Mouse (Mus musculus) stomach, postnatal 0 days (tissue): ENCODE measurements around the gene Gm21972.

Experiments
- CTCF ChIP-seq: IDR thresholded peaks from 2 replicates; pipeline ENCODE4 v1.5.1; 2016; ENCODE audit warnings: antibody characterized with exemption, low read depth, mild to moderate bottlenecking, moderate library complexity
- EP300 ChIP-seq: optimal IDR thresholded peaks from 2 replicates; pipeline ENCODE3; 2016; ENCODE audit warnings: antibody characterized with exemption

- TF ChIP-seq CTCF (no peak), EP300 (no peak)
Measured at GRCm38 (mm10) chr1:86211498-86211897, 78.1 kb downstream of the Gm21972 start.
